Mouse (Mus musculus) heart, postnatal 10 days (tissue): Measurements from ENCODE around the gene Tmem100. TPM values are rescaled to one million over a fixed set of nuclear protein-coding genes. Genes with fewer than 3 reads are reported as not detected.

ENCODE experiments used
- DNase-seq, 2 experiments: peaks; one replicate each; pipeline ENCODE4 v3.0.0; 2021
- intact Hi-C: fragments of 180-260 bp; cut with DNase I; formaldehyde crosslinking; loops from one replicate; pipeline ENCODE4 v1.15.1; 2025
- total RNA-seq, 2 experiments: library from RNA; stranded (reverse); gene quantifications; 2 replicates each; pipeline ENCODE4 v1.2.3; 2021

The Tmem100 gene
- total RNA-seq, 2 experiments from 2014 or later, result 20.4 to 39.3 TPM

DNA sequence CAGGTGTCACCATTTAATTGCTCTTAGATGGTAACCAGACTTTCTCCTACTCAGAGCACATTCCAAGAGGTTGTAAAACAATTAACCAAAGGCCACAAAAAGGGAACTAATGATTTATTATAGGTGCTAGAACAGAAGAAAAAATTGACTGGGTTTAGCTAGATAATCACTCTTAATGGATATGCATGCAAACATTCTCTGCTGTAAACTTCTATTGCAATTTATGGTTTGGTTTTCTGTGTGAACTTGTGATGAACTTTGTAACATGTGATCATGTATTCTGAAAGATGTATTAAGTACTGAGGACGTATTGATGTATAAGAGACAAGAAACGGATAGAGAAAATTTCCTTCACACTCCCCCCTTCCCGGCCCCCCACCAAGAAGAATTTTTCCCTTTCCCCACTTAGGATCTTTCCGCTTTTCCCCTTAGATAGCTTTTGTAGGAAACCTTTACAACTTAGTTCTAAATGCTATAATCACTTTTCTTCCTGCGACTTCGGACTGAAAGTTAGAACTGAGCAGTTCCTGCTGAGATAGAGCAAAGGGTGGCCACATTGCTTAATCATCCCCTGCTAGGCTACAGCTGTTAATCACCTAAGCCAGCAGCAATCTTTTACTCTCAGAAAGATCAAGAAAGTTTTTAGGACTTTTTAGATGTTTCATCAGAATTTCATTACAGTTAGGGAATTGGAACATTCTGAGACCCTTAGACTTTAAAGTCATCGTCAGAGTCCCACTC is 22.2 kb upstream of the Tmem100 start:
- no peak for DNase-seq
- intact Hi-C loops, result no loop called here

DNA sequence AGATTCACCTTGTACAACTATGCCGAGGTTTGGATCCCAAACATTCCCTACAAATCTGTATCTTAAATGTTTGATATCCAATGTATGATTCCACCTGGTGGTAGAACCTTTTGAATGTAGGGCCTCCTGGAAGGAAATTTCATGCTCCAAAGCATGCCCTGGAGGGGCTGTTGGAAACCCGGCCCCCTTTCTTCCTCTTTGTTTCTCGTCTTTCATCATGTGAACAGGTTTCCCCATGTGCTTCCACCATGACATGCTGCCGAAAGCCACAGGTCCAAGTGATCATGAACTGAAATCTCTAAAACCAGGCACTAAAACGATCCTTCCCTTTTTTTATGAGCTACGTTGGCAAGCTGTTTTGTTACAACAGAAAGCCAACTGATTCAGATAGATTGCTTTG is 16.5 kb upstream of the Tmem100 start:
- DNase-seq, result no peak
- intact Hi-C loops, result no loop called here

DNA sequence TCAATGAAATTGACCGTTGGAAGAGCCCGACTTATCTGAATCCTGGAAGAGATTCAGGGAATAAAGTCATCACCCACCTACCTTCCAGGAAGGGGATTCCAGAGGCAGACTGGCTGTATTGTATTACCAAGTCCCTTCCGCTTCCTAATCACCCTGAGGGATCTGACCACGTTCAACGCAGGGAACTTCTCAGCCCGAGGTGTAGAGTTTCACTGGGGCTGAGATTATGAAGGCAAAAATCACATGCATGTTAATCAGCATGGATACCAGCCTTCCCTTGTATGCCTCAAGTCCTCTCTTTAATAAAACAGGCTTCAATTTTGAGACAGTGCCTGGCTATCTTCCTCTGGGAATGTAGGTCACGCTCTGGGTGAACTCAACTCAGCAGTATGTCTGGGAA is 14.9 kb upstream of the Tmem100 start:
- DNase-seq, result no peak
- intact Hi-C loops, result no loop called here

DNA sequence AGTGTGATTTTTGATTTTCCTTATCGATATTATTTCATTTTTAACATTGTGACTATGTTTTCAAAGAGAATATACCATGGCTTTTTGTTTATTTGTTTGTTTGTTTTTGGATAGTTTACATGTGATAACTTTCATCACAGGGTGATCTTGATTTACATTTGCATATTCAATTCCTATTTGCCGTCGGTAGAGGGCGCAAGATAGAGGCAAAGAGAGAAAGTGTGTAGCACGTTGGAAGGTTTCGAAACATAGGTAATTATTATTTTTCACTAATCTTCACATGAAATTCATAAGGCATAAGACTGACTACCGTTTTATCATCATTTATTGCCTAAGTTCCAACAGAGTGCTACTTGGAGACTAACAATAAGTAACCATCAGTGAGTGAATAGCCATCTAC is 11.0 kb upstream of the Tmem100 start:
- peak in 1 of 2 experiments; percentile 72 for DNase-seq
- intact Hi-C loops, result loop anchor here (1.0 to 2.0 kb wide), 2 partner anchors 28 to 151 kb away; no protein-coding TSS in a partner anchor

DNA sequence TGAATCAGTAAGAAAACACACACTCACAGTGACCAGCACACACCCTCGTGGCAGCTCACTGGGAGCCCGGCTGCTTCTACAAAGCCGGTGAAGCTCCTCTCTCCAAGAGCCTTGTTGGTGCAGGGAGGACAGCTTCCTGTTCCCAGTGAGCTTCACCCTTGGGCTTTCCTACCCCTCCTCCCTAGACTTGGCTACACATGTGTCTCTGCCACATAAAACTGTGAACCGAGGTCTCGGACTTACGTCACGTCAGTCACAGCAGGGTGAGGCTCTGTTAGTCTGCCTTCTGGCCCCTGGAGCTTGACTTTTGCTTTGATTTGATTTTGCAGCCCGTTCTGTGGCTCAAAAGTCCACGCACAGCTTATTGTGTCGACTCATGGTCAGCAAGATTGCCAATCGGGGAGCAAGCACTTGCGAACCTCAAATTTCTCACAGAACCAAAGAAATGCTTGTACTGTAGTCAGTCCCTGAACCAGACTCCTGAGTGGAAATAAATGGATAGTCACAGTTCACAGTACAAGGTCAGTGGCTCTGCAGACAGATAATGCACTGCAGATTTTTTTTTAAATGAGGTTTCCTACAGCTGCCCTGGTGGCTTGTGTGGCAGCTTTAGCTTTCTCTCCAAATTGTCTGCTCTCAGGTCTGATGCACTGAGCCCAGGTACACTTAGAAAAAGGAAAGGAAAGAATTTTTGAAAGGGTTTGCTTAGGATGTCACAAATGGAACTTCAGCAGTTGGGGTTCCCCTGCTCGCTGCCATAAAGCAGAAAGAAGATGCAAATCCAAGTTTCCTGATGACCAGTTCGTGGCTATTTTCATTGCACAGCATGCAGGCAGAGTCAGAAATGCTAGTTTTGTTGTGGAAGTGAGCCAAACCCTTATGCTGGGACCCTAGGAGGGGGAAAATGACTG is 4.0 kb upstream of the Tmem100 start:
- intact Hi-C loops, result no loop called here
- peak in 1 of 2 experiments; percentile 24 for DNase-seq

DNA sequence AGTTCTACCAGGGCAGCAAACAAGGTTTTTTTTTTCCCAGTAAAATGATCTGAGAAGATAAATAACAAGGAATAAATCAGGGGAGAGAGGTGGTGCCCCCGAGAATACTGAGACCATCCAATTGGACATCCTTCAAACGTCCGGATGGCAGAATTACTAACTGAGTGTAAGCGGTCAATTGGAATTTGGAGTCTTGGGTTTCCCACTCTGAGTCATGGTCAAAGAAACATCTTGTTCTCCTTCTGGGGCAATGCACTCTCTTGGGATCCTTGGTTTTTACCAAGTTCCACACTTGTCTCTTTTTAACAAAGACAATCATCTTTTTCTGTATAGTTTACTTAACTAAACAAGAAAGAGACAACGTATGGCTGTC is 3.4 kb upstream of the Tmem100 start:
- intact Hi-C loops, result no loop called here
- no peak for DNase-seq

DNA sequence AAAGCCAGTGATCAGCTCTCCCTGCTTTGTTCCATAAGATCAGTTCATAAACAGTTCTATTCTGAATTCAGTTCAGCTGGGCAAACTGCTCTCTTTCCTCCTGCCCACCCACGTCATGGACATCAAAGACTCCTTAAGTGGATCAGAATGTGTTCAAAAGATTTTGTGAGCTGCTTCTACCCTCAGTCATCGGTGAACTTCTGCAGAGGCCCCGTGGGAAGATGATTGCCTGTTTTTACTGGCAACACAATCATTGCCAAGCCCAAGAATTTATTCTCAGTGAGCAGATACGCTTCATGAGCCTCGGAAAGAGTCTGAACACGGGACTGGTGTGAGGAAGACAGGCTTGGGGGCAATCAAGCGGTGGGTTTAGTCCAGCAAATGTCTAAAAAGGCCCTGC is 2.9 kb upstream of the Tmem100 start:
- no peak for DNase-seq
- intact Hi-C loops, result no loop called here

DNA sequence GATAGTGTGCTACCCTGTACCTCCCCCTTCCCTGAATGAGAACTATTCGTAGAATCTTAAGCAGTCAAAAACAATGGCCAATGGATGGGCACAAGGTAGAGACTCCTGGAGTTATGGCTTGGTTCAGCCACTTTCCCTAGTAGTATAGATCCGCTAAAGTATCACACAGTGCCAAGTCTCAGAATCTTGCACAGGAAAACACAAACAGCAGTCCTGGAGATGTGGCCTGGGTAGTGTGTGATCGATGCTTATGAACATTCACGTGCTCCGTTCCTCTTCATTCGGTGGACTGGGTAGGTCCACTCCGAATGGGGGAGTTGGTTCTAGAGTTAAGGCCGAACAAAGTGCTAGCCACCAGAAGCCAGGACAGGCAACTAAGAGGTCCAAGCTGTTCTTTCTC is 1.4 kb upstream of the Tmem100 start:
- intact Hi-C loops, result no loop called here
- no peak for DNase-seq

DNA sequence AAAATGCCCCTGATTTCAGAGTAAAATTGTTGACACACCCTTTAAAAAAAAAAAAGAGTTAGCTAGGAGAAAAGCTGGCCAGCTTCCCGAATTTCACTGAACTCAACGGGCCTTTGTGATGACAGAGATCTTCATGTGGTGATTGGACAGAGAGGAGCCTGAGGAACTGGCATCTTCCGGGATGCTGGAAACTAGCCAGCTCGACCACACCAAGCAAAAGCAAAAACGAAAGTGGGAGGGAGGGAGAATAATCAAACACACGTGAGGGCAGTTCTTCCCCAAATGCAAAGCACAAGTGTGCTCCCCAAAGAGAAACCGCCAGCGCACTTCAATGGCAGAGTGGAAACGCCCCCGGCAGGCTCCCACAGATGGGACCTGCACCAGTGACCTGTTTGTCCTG is 794 bp upstream of the Tmem100 start:
- intact Hi-C loops, result no loop called here
- DNase-seq, result peak; percentile 68 to 77

DNA sequence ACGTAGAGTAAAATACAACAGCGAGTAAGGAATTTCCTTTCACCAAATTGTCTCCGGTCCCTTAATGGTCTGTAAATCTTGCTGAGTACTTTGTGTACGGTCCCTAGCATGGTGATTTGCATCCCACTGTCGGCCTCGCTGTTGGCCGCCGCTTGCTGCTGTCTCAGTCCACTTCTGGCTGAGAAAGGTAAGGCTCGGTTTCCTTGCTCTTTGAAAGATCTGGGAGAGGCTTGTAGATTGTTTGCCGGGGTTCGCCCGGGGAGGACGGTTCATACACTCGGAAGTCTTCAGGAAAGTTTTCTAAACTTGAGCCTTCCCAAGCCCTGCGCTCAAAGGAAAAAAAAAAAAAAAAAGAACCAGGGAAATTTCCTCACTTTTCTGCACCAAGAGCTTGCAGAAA is 409 bp downstream of the Tmem100 start:
- peak; percentile 74 to 75 for DNase-seq
- intact Hi-C loops, result loop anchor here (5.0 kb wide), 1 partner anchor 43 kb away; no protein-coding TSS in a partner anchor

DNA sequence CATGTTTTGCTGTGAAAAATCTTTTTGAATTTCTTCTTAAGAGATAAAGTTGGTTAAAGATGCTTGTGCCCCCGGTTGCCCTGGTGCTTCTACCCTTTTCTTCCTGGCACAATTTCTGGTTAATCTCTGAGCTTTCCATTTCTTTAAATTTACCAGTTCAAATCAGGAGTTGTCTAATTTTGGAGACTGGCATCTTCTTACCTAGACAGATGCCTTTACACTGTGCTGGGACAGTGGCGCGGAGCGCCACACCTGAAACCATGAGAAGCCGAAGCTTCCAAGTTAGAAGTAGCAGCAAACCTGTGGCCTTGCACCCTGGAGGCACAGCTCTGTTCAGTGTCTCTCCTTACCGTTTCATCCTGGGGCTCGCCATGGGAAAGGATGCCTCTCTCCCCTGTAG is 928 bp downstream of the Tmem100 start:
- no peak for DNase-seq
- intact Hi-C loops, result loop anchor here (5.0 kb wide), 1 partner anchor 44 kb away; no protein-coding TSS in a partner anchor

DNA sequence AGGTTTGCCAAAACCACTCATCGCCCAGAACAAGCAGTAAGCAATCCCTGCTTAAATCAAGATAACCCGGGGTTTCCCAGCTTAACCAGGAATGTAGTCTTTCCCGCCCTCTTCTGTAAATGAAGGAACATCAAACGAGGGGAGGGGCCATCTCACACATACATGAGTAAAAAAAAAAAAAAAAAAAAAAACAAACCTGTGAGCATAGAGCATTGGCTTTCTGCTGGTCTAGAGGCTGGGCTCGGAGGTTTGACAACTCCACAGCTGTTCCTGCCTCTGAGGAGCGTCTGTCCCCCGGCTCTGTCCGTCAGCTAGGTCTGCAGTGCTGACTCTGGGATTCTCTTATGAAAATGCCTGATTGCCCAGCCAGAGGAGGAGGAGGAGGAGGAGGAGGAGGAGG is 2.7 kb downstream of the Tmem100 start:
- intact Hi-C loops, result loop anchor here (5.0 kb wide), 1 partner anchor 46 kb away; no protein-coding TSS in a partner anchor
- DNase-seq, result no peak

DNA sequence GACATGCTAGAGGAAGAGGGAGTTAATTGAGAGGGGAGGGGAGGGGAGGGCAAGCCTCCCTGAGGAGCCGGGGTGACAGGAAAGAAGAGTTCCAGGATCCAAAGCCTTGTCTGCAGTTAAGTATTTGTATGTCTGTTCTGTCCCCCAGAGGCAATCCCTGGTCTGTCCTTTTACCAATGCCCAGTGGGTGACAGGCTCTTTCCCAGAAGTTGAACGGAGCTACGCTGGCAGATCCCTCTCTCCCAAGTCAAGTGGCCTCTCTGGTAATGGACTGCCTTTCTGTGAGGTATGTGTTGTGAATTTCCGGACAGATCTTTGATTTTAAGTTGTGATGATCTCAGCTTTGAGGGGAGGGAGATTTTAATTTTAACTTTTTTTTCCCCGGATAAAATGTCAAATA is 3.3 kb downstream of the Tmem100 start:
- intact Hi-C loops, result loop anchor here (5.0 kb wide), 1 partner anchor 46 kb away; no protein-coding TSS in a partner anchor
- peak; percentile 45 to 47 for DNase-seq

DNA sequence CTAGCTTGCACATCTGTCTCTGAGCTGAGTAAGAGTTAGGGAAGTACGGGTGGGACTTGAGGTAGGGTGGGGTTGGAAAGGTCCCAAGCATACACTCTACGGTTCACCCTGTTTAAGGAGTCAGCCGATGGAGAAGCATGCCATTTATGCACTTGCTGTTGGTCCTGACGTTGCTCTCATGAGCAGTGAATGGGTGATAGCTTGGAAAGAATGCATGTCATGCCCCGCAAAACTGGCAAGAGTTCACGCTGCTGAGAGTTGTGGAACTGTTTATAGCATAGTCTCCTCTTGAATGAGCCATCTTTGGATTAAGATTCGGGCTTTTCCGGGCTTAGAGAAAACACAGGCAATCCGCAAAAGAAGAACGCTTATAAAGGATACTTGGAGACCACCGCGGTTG is 4.5 kb downstream of the Tmem100 start:
- DNase-seq, result peak; percentile 72 to 75
- intact Hi-C loops, result loop anchor here (5.0 kb wide), 2 partner anchors 47 to 218 kb away; no protein-coding TSS in a partner anchor

DNA sequence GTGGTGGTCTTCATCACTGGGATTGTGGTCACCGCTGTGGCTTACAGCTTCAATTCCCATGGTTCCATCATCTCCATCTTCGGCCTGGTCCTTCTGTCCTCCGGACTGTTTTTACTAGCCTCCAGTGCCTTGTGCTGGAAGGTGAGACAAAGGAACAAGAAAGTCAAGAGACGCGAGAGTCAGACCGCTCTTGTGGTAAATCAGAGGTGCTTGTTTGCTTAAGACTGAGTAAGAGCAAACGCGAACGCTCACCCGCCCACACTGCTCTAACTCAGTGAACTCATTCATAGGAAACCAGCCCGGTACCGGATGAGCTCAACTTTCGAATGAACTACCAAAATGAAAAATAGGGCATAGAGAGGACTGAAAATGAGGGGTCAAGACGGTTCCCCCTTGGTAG is 5.4 kb downstream of the Tmem100 start:
- intact Hi-C loops, result loop anchor here (5.0 kb wide), 1 partner anchor 217 kb away; no protein-coding TSS in a partner anchor
- no peak for DNase-seq

DNA sequence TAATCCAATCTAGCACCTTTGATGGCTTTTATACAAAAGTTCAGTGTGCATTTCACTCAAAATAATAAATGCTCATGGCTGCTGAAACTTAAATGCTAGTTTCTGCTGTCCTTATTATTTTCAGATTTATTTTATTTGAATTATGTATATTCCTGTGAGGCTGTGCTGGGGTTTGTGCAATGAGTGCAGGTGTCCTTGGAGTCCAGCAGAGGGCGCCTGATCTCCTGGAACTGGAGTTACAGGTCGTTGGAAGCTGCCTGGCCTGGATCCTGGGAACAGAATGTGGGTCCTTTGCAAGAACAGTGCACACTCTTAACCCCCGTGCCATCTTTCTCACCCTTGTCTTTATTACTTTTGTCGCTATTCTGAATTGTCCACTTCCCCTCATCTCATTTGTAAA is 6.3 kb downstream of the Tmem100 start:
- intact Hi-C loops, result loop anchor here (5.0 kb wide), 1 partner anchor 216 kb away; no protein-coding TSS in a partner anchor
- DNase-seq, result no peak

DNA sequence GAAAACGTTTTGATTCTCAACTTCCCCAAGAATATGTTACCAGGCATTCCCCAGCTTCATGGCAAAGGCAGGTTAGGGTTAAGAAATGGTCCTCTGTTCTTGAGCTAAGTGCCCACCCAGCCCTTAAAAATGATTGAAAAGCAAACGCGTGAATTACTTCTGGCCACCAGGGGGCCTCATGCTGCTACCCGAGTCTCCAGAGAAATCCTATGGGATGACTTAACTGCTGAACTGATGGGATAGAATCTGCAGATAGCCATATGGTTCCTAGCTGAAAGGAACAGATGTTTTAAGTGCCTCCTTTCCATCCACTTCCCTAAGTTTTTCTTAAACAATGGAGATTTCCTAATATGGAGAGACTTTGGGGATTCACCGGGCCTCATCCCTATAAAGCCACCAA is 7.9 kb downstream of the Tmem100 start:
- intact Hi-C loops, result loop anchor here (1.0 to 5.0 kb wide), 3 partner anchors 63 to 214 kb away; no protein-coding TSS in a partner anchor
- DNase-seq, result peak; percentile 57 to 75

DNA sequence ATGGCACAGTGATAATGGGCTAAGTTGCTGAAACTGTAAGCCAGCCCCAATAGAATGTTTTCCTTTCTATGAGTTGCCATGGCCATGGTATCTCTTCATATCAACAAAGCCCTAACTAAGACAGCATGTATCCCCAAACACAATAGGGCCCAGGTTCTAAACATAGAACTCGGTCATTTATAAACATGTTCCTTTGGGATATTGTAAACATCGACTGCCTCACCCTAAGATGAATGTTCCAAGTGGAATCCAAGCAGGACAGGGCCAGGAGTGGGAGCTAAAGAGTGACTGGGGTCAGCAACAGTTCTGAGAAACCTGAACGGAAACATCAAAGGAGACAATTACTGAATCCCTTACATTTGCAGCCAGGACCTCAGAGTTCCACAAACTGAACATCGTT is 14.3 kb downstream of the Tmem100 start:
- DNase-seq, result no peak

DNA sequence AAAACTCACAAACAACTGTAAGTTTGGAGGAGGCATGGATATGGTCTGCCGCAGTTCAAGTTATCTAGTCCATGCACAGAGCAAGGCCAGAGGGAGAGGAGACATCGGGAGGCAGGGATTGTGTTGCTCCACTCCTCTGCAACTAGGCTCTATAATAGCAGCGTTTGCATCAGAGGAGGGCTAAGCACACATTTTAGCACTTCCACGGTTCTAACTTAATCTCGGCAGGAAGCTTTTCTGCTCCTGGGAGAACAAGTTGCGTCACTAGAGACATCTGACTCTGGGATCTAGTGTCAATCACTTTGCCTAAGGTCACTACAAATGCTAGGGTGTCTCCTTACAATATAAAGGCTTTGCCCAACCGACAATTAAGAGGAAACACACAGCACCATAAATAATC is 16.1 kb downstream of the Tmem100 start:
- intact Hi-C loops, result no loop called here
- DNase-seq, result no peak

More for the DNA sequence above, 14.3 kb downstream of the Tmem100 start:
- intact Hi-C loops, result no loop called here

DNA sequence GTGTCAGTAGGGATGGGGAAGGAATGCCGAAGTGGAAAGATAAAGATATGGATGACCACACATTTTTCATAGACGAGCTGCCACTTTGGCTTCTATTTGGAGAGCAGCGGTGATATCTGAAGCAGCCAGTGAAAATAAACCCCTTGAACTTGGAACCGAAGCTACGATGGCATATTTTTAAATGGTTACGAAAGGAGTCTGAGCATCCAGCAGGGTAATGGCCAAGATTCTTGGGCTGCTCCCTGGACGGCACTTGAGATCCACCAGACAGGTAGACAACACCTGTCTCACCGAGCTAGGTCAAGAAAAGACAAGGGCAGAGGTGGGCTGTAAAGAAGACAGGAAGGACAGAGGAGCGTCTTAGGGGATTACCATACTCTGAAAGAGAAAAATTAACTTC is 17.1 kb downstream of the Tmem100 start:
- intact Hi-C loops, result no loop called here
- no peak for DNase-seq

DNA sequence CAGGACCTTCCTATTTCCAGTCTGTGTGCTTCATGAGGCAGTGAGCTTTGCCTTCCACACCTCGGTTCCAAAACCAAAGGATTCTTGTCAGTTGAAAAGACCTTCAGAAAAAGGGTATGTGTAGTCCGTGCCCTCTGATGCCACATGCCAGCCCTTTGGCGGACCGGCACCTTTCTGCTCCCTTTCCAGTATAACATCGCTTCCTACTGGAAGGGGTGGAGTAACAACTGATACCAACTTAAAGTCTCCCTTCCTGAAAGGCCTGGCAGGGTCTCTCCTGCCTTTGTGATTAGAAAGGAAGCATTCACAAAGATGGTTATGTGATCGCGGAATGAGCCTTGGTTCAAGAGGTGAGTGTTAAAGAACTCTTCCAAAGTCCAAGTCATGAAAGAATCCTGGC is 19.9 kb downstream of the Tmem100 start:
- no peak for DNase-seq
- intact Hi-C loops, result no loop called here
